Mouse (Mus musculus): ENCODE results near the gene Ghitm. TPM values are rescaled to one million over a fixed set of nuclear protein-coding genes. Genes with fewer than 3 reads are reported as not detected.

The Ghitm gene
- total and polyA plus RNA-seq, 2 experiments: 161 to 240 TPM

- TF ChIP-seq POLR2A (IDR thresholded peaks at IDR 0.05; ENCODE audit: extremely low read depth, insufficient read depth, low read length) (no peak), CTCF (IDR thresholded peaks at IDR 0.05; ENCODE audit: low read depth, low read length) (no peak)
- no peak overlapping the region for H3K4me3 ChIP-seq (ENCODE audit: insufficient read depth, low read depth, low read length)
- no peak for DNase-seq (ENCODE audit: extremely low read depth, low read depth, low spot score)
- H3K36me3 ChIP-seq (ENCODE audit: control insufficient read depth, insufficient read depth, low read length): no peaks in the 10 kb centered on the region
- H3K9ac ChIP-seq (ENCODE audit: low read depth, low read length): no peak overlapping the region
- H3K27ac ChIP-seq (replicated peaks; ENCODE audit: insufficient read depth, low read depth, low read length): no peak overlapping the region
- no peaks in the 10 kb centered on the region for H3K4me1 ChIP-seq (ENCODE audit: control insufficient read depth, insufficient read depth, low read length)
- no peaks in the 10 kb centered on the region for H3K79me2 ChIP-seq (ENCODE audit: control insufficient read depth, insufficient read depth, low read length)
- H3K27me3 ChIP-seq (ENCODE audit: control insufficient read depth, insufficient read depth, low read length): 0 out of 2 replicates have a peak, but pooled peaks cover 2% of the 10 kb centered on the region
- WGBS: 59% methylated on average over 5 of the region's 5 CpGs
Observed at GRCm38 (mm10) chr14:37101531-37101930, 33.5 kb downstream of the Ghitm start.

DNA sequence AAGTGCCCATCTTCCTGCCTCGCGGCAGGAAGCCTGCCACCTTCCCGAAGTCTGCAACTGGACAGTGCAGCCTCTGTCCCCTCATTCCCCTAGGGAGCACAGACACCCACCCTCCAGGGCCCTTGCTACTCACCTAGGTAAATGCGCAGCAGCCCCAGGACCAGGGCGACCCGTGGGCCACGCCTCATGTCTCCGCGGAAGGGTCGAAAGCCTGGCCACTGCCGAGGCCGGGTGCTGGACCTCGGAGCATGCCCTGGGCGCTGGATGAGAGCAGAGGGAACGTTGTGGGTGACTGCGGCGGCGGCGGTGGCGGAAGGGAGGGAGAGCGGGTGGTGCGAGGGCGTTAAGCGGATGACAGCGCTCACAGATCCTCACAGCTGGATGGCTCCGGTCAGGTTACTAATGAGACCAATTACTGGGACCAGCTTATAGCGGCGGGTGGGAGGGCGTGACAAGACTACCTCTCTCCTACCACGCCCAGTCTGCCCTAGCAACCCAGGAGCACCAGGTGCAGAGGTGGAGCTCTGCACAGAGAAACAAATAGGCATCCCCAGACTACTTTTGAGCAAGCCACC, 37.0 kb downstream of the Ghitm start, which contains the start of gene Cdhr1:
Gene Cdhr1 (minus strand): TSS at position 392 of the 575 bp plus-strand sequence.
- no peak within 1 kb of the TSS for H3K9ac ChIP-seq (ENCODE audit: low read depth, low read length)
- WGBS: 3% methylated on average over 25 of the region's 30 CpGs
- no peaks in the 10 kb centered on the region for H3K4me1 ChIP-seq (ENCODE audit: control insufficient read depth, insufficient read depth, low read length)
- H3K27ac ChIP-seq (replicated peaks; ENCODE audit: insufficient read depth, low read depth, low read length): no peak within 1 kb of the TSS
- peaks cover 2% of the 10 kb centered on the region; the same call in 1 of the 2 replicates for H3K27me3 ChIP-seq (ENCODE audit: control insufficient read depth, insufficient read depth, low read length)
- no peak for TF ChIP-seq POLR2A (IDR thresholded peaks at IDR 0.05; ENCODE audit: extremely low read depth, insufficient read depth, low read length)
- TF ChIP-seq CTCF (IDR thresholded peaks at IDR 0.05; ENCODE audit: low read depth, low read length): no peak
- H3K79me2 ChIP-seq (ENCODE audit: control insufficient read depth, insufficient read depth, low read length): no peaks in the 10 kb centered on the region
- H3K4me3 ChIP-seq (ENCODE audit: insufficient read depth, low read depth, low read length): no peak within 1 kb of the TSS
- no peaks in the 10 kb centered on the region for H3K36me3 ChIP-seq (ENCODE audit: control insufficient read depth, insufficient read depth, low read length)
- no peak for DNase-seq (ENCODE audit: extremely low read depth, low read depth, low spot score)

DNA sequence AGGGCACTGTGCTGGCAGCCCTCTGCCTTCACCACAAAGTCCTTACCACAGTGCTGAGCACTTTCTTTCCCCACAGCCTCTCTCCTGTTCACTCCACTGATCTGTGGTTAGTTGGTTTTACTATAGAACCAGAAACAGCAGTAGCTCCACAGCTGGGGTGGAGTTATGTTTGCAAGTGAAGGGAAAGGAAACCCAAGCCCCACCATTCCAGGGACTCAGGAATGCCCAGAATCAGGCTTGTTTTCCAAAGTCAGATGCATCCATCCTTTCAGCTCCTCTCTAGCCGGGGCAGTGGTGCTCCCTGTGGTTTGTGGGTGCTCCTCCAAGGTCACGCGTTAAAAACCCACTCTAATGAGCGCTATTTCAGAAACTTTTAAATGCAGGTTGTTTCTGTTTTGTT, 39.5 kb downstream of the Ghitm start:
- Histone ChIP-seq H3K79me2 (ENCODE audit: control insufficient read depth, insufficient read depth, low read length) (no peaks in the 10 kb centered on the region), H3K36me3 (ENCODE audit: control insufficient read depth, insufficient read depth, low read length) (no peaks in the 10 kb centered on the region), H3K27me3 (ENCODE audit: control insufficient read depth, insufficient read depth, low read length) (peaks cover 2% of the 10 kb centered on the region; the same call in 1 of the 2 replicates), H3K27ac (replicated peaks; ENCODE audit: insufficient read depth, low read depth, low read length) (no peak overlapping the region), H3K4me3 (ENCODE audit: insufficient read depth, low read depth, low read length) (no peak overlapping the region), H3K4me1 (ENCODE audit: control insufficient read depth, insufficient read depth, low read length) (no peaks in the 10 kb centered on the region), H3K9ac (ENCODE audit: low read depth, low read length) (no peak overlapping the region)
- no peak for DNase-seq (ENCODE audit: extremely low read depth, low read depth, low spot score)
- WGBS: 61% methylated on average over 4 of the region's 4 CpGs
- TF ChIP-seq CTCF (IDR thresholded peaks at IDR 0.05; ENCODE audit: low read depth, low read length) (no peak), POLR2A (IDR thresholded peaks at IDR 0.05; ENCODE audit: extremely low read depth, insufficient read depth, low read length) (no peak)

DNA sequence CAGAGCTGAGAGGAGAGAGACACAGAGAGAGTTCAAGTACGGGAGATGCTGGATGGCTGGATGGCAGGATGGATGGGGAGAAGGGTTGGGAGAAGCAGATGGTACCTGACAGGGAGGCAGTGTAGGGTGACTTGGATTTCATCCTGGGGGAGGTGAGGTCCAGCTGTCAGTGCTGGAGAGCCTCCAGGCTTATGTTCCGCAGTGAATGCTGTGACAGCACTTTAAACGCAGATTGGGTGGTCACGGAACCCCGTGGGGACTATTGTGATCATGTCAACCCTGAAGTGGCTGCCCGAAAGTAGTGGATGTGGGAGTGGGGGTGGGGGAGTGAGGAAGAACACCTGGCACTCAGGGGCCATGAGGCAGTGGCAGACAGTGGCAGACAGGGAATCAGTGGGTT, 40.6 kb downstream of the Ghitm start:
- Histone ChIP-seq H3K4me1 (ENCODE audit: control insufficient read depth, insufficient read depth, low read length) (no peaks in the 10 kb centered on the region), H3K27me3 (ENCODE audit: control insufficient read depth, insufficient read depth, low read length) (peaks cover 2% of the 10 kb centered on the region; the same call in 1 of the 2 replicates), H3K27ac (replicated peaks; ENCODE audit: insufficient read depth, low read depth, low read length) (no peak overlapping the region), H3K4me3 (ENCODE audit: insufficient read depth, low read depth, low read length) (no peak overlapping the region), H3K36me3 (ENCODE audit: control insufficient read depth, insufficient read depth, low read length) (no peaks in the 10 kb centered on the region), H3K79me2 (ENCODE audit: control insufficient read depth, insufficient read depth, low read length) (no peaks in the 10 kb centered on the region), H3K9ac (ENCODE audit: low read depth, low read length) (no peak overlapping the region)
- 87% methylated on average over 6 of the region's 6 CpGs for WGBS
- DNase-seq (ENCODE audit: extremely low read depth, low read depth, low spot score): no peak
- TF ChIP-seq POLR2A (IDR thresholded peaks at IDR 0.05; ENCODE audit: extremely low read depth, insufficient read depth, low read length) (no peak), CTCF (IDR thresholded peaks at IDR 0.05; ENCODE audit: low read depth, low read length) (no peak)

GRCm38 (mm10) chr14:37083755-37084154, 51.3 kb downstream of the Ghitm start:
- no peak for TF ChIP-seq CTCF (IDR thresholded peaks at IDR 0.05; ENCODE audit: low read depth, low read length)
- H3K4me1 ChIP-seq (ENCODE audit: control insufficient read depth, insufficient read depth, low read length): no peaks in the 10 kb centered on the region
- H3K9ac ChIP-seq (ENCODE audit: low read depth, low read length): no peak overlapping the region
- DNase-seq (ENCODE audit: extremely low read depth, low read depth, low spot score): no peak
- H3K79me2 ChIP-seq (ENCODE audit: control insufficient read depth, insufficient read depth, low read length): no peaks in the 10 kb centered on the region
- WGBS: 46% methylated on average over 4 of the region's 4 CpGs
- H3K4me3 ChIP-seq (ENCODE audit: insufficient read depth, low read depth, low read length): no peak overlapping the region
- H3K27me3 ChIP-seq (ENCODE audit: control insufficient read depth, insufficient read depth, low read length): no peaks in the 10 kb centered on the region
- no peak overlapping the region for H3K27ac ChIP-seq (replicated peaks; ENCODE audit: insufficient read depth, low read depth, low read length)
- no peaks in the 10 kb centered on the region for H3K36me3 ChIP-seq (ENCODE audit: control insufficient read depth, insufficient read depth, low read length)

- H3K79me2 ChIP-seq (ENCODE audit: control insufficient read depth, insufficient read depth, low read length): no peaks in the 10 kb centered on the region
- no peaks in the 10 kb centered on the region; the same call in 1 of the 2 replicates for H3K27me3 ChIP-seq (ENCODE audit: control insufficient read depth, insufficient read depth, low read length)
- no peak overlapping the region for H3K9ac ChIP-seq (ENCODE audit: low read depth, low read length)
- H3K27ac ChIP-seq (replicated peaks; ENCODE audit: insufficient read depth, low read depth, low read length): no peak overlapping the region
- no peak for DNase-seq (ENCODE audit: extremely low read depth, low read depth, low spot score)
- TF ChIP-seq CTCF (IDR thresholded peaks at IDR 0.05; ENCODE audit: low read depth, low read length) (no peak), POLR2A (IDR thresholded peaks at IDR 0.05; ENCODE audit: extremely low read depth, insufficient read depth, low read length) (no peak)
- H3K4me1 ChIP-seq (ENCODE audit: control insufficient read depth, insufficient read depth, low read length): no peaks in the 10 kb centered on the region
- 72% methylated on average over 1 of the region's 1 CpGs for WGBS
- no peak overlapping the region for H3K4me3 ChIP-seq (ENCODE audit: insufficient read depth, low read depth, low read length)
- no peaks in the 10 kb centered on the region for H3K36me3 ChIP-seq (ENCODE audit: control insufficient read depth, insufficient read depth, low read length)
Observed at GRCm38 (mm10) chr14:37080724-37081123, 54.3 kb downstream of the Ghitm start.

Other genes starting within 250 kb of the Ghitm start
- gene Ccser2, start 166.5 kb downstream of the Ghitm start, total RNA-seq (2014; rRNA removed): 19.1 and 21.1 TPM in 2 replicates
- 6.3 and 7.4 TPM in 2 replicates for gene Ccser2, start 166.5 kb downstream of the Ghitm start, polyA plus RNA-seq (2012; rRNA removed)
- not detected in 2 replicates for gene Rgr, start 86.3 kb downstream of the Ghitm start, total RNA-seq (2014; rRNA removed)
- gene Rgr, start 86.3 kb downstream of the Ghitm start, polyA plus RNA-seq (2012; rRNA removed): 0.01 TPM in 1 of 2 replicates, not detected in the other
- 11.2 and 15.2 TPM in 2 replicates for gene Lrit1, start 80.4 kb downstream of the Ghitm start, total RNA-seq (2014; rRNA removed)
- gene Lrit1, start 80.4 kb downstream of the Ghitm start, polyA plus RNA-seq (2012; rRNA removed): 5.3 and 5.8 TPM in 2 replicates
- gene Lrit2, start 67.3 kb downstream of the Ghitm start, total RNA-seq (2014; rRNA removed): 5.2 and 8.1 TPM in 2 replicates
- 3.2 and 4.7 TPM in 2 replicates for gene Lrit2, start 67.3 kb downstream of the Ghitm start, polyA plus RNA-seq (2012; rRNA removed)
- gene Cdhr1, start 36.9 kb downstream of the Ghitm start, total RNA-seq (2014; rRNA removed): not detected in 2 replicates
- gene Cdhr1, start 36.9 kb downstream of the Ghitm start, polyA plus RNA-seq (2012; rRNA removed): 0.02 TPM in 1 of 2 replicates, not detected in the other
- 0.40 TPM in 1 of 2 replicates, not detected in the other for gene 2610528A11Rik, start 21.2 kb downstream of the Ghitm start, total RNA-seq (2014; rRNA removed)
- gene 2610528A11Rik, start 21.2 kb downstream of the Ghitm start, polyA plus RNA-seq (2012; rRNA removed): 0.29 TPM in 1 of 2 replicates, not detected in the other

All from liver, adult 2 months (tissue).